In genomic region chr8:79562669-79563068, GRCm38 (mm10) we compare ENCODE assay signal across 9 mouse cellular contexts.
A peak's percentile ranks its signal among the peaks of the same experiment; 100 is the strongest.
DNase-seq lines count a peak whose midpoint lies in the region; ATAC-seq and TF ChIP-seq lines count a peak whose summit lies in the region.
"Had no signal": no experiment of that assay in that cellular context is flagged by ENCODE, and none has a peak within 500 bp of the region (broad histone marks: within the 10 kb centered on the region; RNA-seq: fewer than 3 reads in every experiment).

No protein-coding gene starts in this region.

- TF ChIP-seq CTCF in liver, embryonic 14.5 days (IDR thresholded peaks at IDR 0.05; ENCODE audit: low read depth): peak; percentile 23; the same call in 1 of the 2 replicates

- no peak overlapping the region for H3K4me2 ChIP-seq in liver, embryonic 14.5 days (ENCODE audit: low read depth)

- no peak overlapping the region for H3K27ac ChIP-seq in ES-E14 (ENCODE audit: insufficient read depth, low read depth, low read length, poor library complexity, severe bottlenecking)
- no peak overlapping the region for H3K27ac ChIP-seq in liver, embryonic 14.5 days

- peaks cover 0 to 2% of the 10 kb centered on the region in 2 experiments; a peak in 2 of 4 replicates for H3K4me1 ChIP-seq in ES-E14 (ENCODE audit: control insufficient read depth in 2 of 2, insufficient read depth in 2 of 2, low read length in 2 of 2, poor library complexity in 1 of 2)
- no peaks in the 10 kb centered on the region for H3K4me1 ChIP-seq in liver, embryonic 14.5 days (replicated peaks; ENCODE audit: control insufficient read depth in 2 of 2, insufficient read depth in 2 of 2, low read length in 1 of 2)

- 44% methylated on average over 8 of the region's 8 CpGs for WGBS in liver, embryonic 14.5 days (ENCODE audit: insufficient replicate concordance)

- in situ Hi-C loops in ES-E14 (cut with MboI; ENCODE audit: low sequenced_read_pairs in 2 of 2, unreplicated experiment in 2 of 2): no loop called here

- no peak for TF ChIP-seq EP300 in liver, embryonic 14.5 days (IDR thresholded peaks at IDR 0.05; ENCODE audit: low read depth)

- peak; percentile 16 to 33 for DNase-seq in kidney, postnatal 4 days
- no peak for DNase-seq in kidney, adult 8-10 months
- peak; percentile 55 for DNase-seq in ES-E14 (ENCODE audit: low read depth, low spot score)
- DNase-seq in embryo, embryonic 10.5 days (ENCODE audit: low spot score): peak; percentile 40
- no peak for DNase-seq in liver, embryonic 14.5 days (ENCODE audit: low read depth in 3 of 3, low spot score in 3 of 3)
- no peak for DNase-seq in frontal cortex, postnatal 25 days (ENCODE audit: low spot score in 2 of 2)
- DNase-seq in urinary bladder, postnatal 14 days (ENCODE audit: low spot score): no peak

- no peaks in the 10 kb centered on the region for H3K27me3 ChIP-seq in liver, embryonic 14.5 days (ENCODE audit: control insufficient read depth, insufficient read depth, low read length)
- H3K27me3 ChIP-seq: neural tube, embryonic 13.5 days had no signal

- H3K9ac ChIP-seq in ES-E14 (ENCODE audit: insufficient read depth, low read depth, low read length, poor library complexity, severe bottlenecking): no peak overlapping the region
- no peak overlapping the region for H3K9ac ChIP-seq in liver, embryonic 14.5 days (replicated peaks)
- H3K9ac ChIP-seq: neural tube, embryonic 13.5 days had no signal

- ATAC-seq in liver, embryonic 14.5 days (ENCODE audit: insufficient read depth): no peak
- no peak for ATAC-seq in cerebellum, adult (ENCODE audit: insufficient number of reproducible peaks, low FRiP score, low TSS enrichment)

- no peak overlapping the region for H3K4me3 ChIP-seq in ES-E14 (ENCODE audit: insufficient read depth in 1 of 2, low read depth in 1 of 2, low read length in 2 of 2, poor library complexity in 1 of 2, severe bottlenecking in 1 of 2)
- no peak overlapping the region for H3K4me3 ChIP-seq in liver, embryonic 14.5 days (ENCODE audit: insufficient read depth in 1 of 2, low read depth in 2 of 2, low read length in 2 of 2)
- H3K4me3 ChIP-seq: neural tube, embryonic 13.5 days had no signal

- H3K9me3 ChIP-seq in ES-E14 (ENCODE audit: control insufficient read depth, insufficient read depth, low read depth, low read length): no peaks in the 10 kb centered on the region
- no peaks in the 10 kb centered on the region for H3K9me3 ChIP-seq in liver, embryonic 14.5 days (ENCODE audit: control insufficient read depth, low read length)
- H3K9me3 ChIP-seq: neural tube, embryonic 13.5 days had no signal

- H3K36me3 ChIP-seq in ES-E14 (ENCODE audit: control insufficient read depth, insufficient read depth, low read length, poor library complexity, severe bottlenecking): no peaks in the 10 kb centered on the region
- H3K36me3 ChIP-seq in liver, embryonic 14.5 days (replicated peaks; ENCODE audit: control insufficient read depth, insufficient read depth, low read depth): no peaks in the 10 kb centered on the region
- H3K36me3 ChIP-seq: neural tube, embryonic 13.5 days had no signal

TF ChIP-seq in ES-E14, 5 proteins besides CTCF, POLR2A, EP300 and RAD21:
- TF ChIP-seq ZC3H11A (IDR thresholded peaks at IDR 0.05; ENCODE audit: borderline replicate concordance, low read depth, low read length) (peak; percentile 36; the same call in 1 of the 2 replicates), HCFC1 (IDR thresholded peaks at IDR 0.05; ENCODE audit: borderline replicate concordance, insufficient read depth, low read length) (no peak)

Comparison
In these comparisons a context has a peak if more than half of its experiments do, and no peak if none do; other contexts are left out.
1. DNase-seq: peak in kidney, postnatal 4 days (2 of 2), ES-E14 (single experiment) and embryo, embryonic 10.5 days (single experiment); none in kidney, adult 8-10 months (0 of 2), liver, embryonic 14.5 days (0 of 3), frontal cortex, postnatal 25 days (0 of 2) and urinary bladder, postnatal 14 days (single experiment).